Mouse (Mus musculus) v-Abl transformed pro-B cells (cell line): ENCODE results near the gene Nek11.
"Not testable (repeated sequence)": the region's sequence is repeated elsewhere in the genome, so short reads cannot be mapped to it uniquely, and the experiment has no call there.

Experiments used
- in situ Hi-C, 2 experiments: fragments of 400-800 bp; cut with MboI; formaldehyde crosslinking; loops; one replicate each; pipeline ENCODE4 v1.15.1; 2025; ENCODE audit not compliant: unreplicated experiment in 2 of 2

The Nek11 gene

GRCm38 (mm10) chr9:105186725-105187124 lies 208.6 kb downstream of the Nek11 start:
- in situ Hi-C loops: no loop called here

GRCm38 (mm10) chr9:105182392-105182791 lies 212.9 kb downstream of the Nek11 start:
- in situ Hi-C loops: no loop called here

- in situ Hi-C loops: no loop called here
Measured at GRCm38 (mm10) chr9:105144992-105145391, 250.3 kb downstream of the Nek11 start, which contains the start of gene 1700080E11Rik. 1700080E11Rik (minus strand) TSS chr9:105145092.

- in situ Hi-C loops: loop anchor here in 1 of 2 experiments (10.0 kb wide), 1 partner anchor 256 kb away; the partner anchor contains the start of genes Aste1 and Nek11
Measured at GRCm38 (mm10) chr9:105139204-105139603, 256.1 kb downstream of the Nek11 start.

GRCm38 (mm10) chr9:105136404-105136803 lies 258.9 kb downstream of the Nek11 start:
- in situ Hi-C loops: loop anchor here in 1 of 2 experiments (10.0 kb wide), 1 partner anchor 258 kb away; the partner anchor contains the start of genes Aste1 and Nek11

GRCm38 (mm10) chr9:105134536-105134935 lies 260.8 kb downstream of the Nek11 start:
- in situ Hi-C loops: loop anchor here (5.0 to 10.0 kb wide), 2 partner anchors 77 to 260 kb away; partner anchors contain the start of genes Aste1 (in 1 of the 2) and Nek11 (in 1 of the 2)

- in situ Hi-C loops: loop anchor here (5.0 to 10.0 kb wide), 2 partner anchors 75 to 263 kb away; partner anchors contain the start of genes Aste1 (in 1 of the 2) and Nek11 (in 1 of the 2)
Measured at GRCm38 (mm10) chr9:105132002-105132367, 263.3 kb downstream of the Nek11 start.

- in situ Hi-C loops: loop anchor here (5.0 to 10.0 kb wide), 2 partner anchors 74 to 263 kb away; partner anchors contain the start of genes Aste1 (in 1 of the 2) and Nek11 (in 1 of the 2)
Measured at GRCm38 (mm10) chr9:105131253-105132001, 263.9 kb downstream of the Nek11 start, which contains the start of gene Nudt16. Nudt16 (minus strand) TSS chr9:105131824.

GRCm38 (mm10) chr9:105130331-105130730 lies 265.0 kb downstream of the Nek11 start:
- in situ Hi-C loops: loop anchor here (5.0 to 10.0 kb wide), 2 partner anchors 73 to 264 kb away; partner anchors contain the start of genes Aste1 (in 1 of the 2) and Nek11 (in 1 of the 2)

- in situ Hi-C loops: not testable (repeated sequence)
Measured at GRCm38 (mm10) chr9:105125206-105125605, 270.1 kb downstream of the Nek11 start.
